Mouse (Mus musculus) myocyte (in vitro differentiated cells): ENCODE results near the gene Mael.

Experiments
- E2F4 ChIP-seq: IDR thresholded peaks from one replicate; pipeline ENCODE4 v1.6.1; 2011; ENCODE audit warnings: mild to moderate bottlenecking, control low read depth, moderate library complexity; ENCODE audit not compliant: insufficient read depth
- MYOD1 ChIP-seq, 3 experiments: IDR thresholded peaks; one replicate each; pipeline ENCODE4 v1.6.1; 2011; ENCODE audit warnings: control low read depth in 2 of 3, low read depth in 2 of 3, mild to moderate bottlenecking in 2 of 3, moderate library complexity in 1 of 3; ENCODE audit not compliant: insufficient read length in 2 of 3, control insufficient read depth in 1 of 3
- POLR2A ChIP-seq: IDR thresholded peaks from one replicate; pipeline ENCODE4 v1.6.1; 2011; ENCODE audit warnings: low read depth, mild to moderate bottlenecking, control low read depth, moderate library complexity; ENCODE audit not compliant: insufficient read length
- POLR2AphosphoS2 ChIP-seq: IDR thresholded peaks from one replicate; pipeline ENCODE4 v1.6.1; 2011; ENCODE audit warnings: low read depth, control low read depth; ENCODE audit not compliant: insufficient read length
- TCF12 ChIP-seq: IDR thresholded peaks from one replicate; pipeline ENCODE4 v1.6.1; 2011; ENCODE audit warnings: mild to moderate bottlenecking, control low read depth; ENCODE audit not compliant: poor library complexity, insufficient read depth, severe bottlenecking

- TF ChIP-seq POLR2A, result no peak
- TF ChIP-seq TCF12, result no peak
- TF ChIP-seq E2F4, result no peak
- TF ChIP-seq MYOD1 (IDR thresholded peaks at IDR 0.05; ENCODE audit: control insufficient read depth in 1 of 3, insufficient read length in 2 of 3, low read depth in 2 of 3), result peak in 2 of 3 experiments; percentile 27 to 49
- no peak for TF ChIP-seq POLR2AphosphoS2
These were observed 44.2 kb upstream of the Mael start for GRCm38 (mm10) chr1:166282597-166283210.
